Mouse (Mus musculus): ENCODE results near the gene Ltf.

DNA sequence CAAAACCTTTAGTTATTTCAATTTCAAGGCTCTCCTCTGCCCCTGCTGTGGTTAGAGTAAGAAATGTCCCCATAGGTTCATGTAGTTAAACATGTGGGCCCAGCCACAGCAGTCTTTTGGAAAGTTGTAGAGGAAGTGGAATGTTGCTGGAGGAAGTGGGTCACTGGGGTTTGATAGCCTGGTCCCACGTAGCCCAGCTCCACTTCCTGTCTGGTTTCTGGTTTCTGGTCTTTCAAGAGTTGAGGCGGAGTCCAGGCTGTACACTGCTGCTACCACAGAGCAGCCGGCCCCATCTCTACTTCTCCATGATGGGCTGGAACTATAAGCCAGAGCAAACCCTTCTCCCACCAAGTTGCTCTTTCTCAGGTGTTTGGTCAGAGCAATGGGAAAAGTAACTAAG, 27.2 kb downstream of the Ltf start:
- no peak for TF ChIP-seq CTCF (IDR thresholded peaks at IDR 0.05)
- no peak for TF ChIP-seq EP300 (IDR thresholded peaks at IDR 0.05)
